Comparison of ENCODE assay signal across 24 mouse cellular contexts in genomic region chr2:62319489-62319888, GRCm38 (mm10).
A peak's percentile ranks its signal among the peaks of the same experiment; 100 is the strongest.
DNase-seq lines count a peak whose midpoint lies in the region; ATAC-seq and TF ChIP-seq lines count a peak whose summit lies in the region.
"Had no signal": no experiment of that assay in that cellular context is flagged by ENCODE, and none has a peak within 500 bp of the region (broad histone marks: within the 10 kb centered on the region; RNA-seq: fewer than 3 reads in every experiment).

No protein-coding gene starts in this region.

- H3K36me3 ChIP-seq in liver, embryonic 11.5 days (ENCODE audit: control insufficient read depth, insufficient read depth, low read length), result no peaks in the 10 kb centered on the region
- no peaks in the 10 kb centered on the region for H3K36me3 ChIP-seq in liver, postnatal 0 days (replicated peaks; ENCODE audit: insufficient read depth, low read length)
- H3K36me3 ChIP-seq in lung, postnatal 0 days (ENCODE audit: insufficient read depth, low read length), result no peaks in the 10 kb centered on the region
- no peaks in the 10 kb centered on the region for H3K36me3 ChIP-seq in liver, embryonic 13.5 days
- H3K36me3 ChIP-seq: embryonic facial prominence, embryonic 10.5 days; embryonic facial prominence, embryonic 12.5 days; forebrain, embryonic 15.5 days; G1E had no signal

- H3K9ac ChIP-seq in liver, embryonic 11.5 days (ENCODE audit: low read depth, low read length), result no peak overlapping the region
- H3K9ac ChIP-seq in liver, postnatal 0 days (replicated peaks), result no peak overlapping the region
- no peak overlapping the region for H3K9ac ChIP-seq in lung, postnatal 0 days (replicated peaks; ENCODE audit: low read depth)
- H3K9ac ChIP-seq in liver, embryonic 13.5 days, result no peak overlapping the region
- H3K9ac ChIP-seq: embryonic facial prominence, embryonic 12.5 days; forebrain, embryonic 13.5 days; forebrain, embryonic 15.5 days had no signal

- no peak for DNase-seq in liver, embryonic 11.5 days (ENCODE audit: low spot score)
- no peak for DNase-seq in liver, postnatal 0 days
- peak; percentile 5 for DNase-seq in lung, postnatal 0 days (ENCODE audit: low spot score)
- DNase-seq in lung, postnatal 10 days, result no peak
- DNase-seq in liver, embryonic 13.5 days, result no peak
- DNase-seq in heart, postnatal 25 days (ENCODE audit: low spot score), result no peak
- DNase-seq in ovary, adult 18-20 months (ENCODE audit: low spot score), result no peak
- DNase-seq: adrenal gland, adult 2 months; adrenal gland, postnatal 10 days; adrenal gland, postnatal 25 days; B cell, adult 2 months; cerebellum, adult 11-12 months; cerebellum, adult 2 months; cerebellum, adult 9-10 months; cerebellum, postnatal 10 days; cerebellum, postnatal 25 days had no signal

- peak; percentile 71 for ATAC-seq in liver, embryonic 11.5 days (replicated peaks; ENCODE audit: low FRiP score)
- ATAC-seq in liver, postnatal 0 days, result no peak
- ATAC-seq in lung, postnatal 0 days, result no peak
- ATAC-seq in liver, embryonic 13.5 days (ENCODE audit: low read depth), result peak; percentile 73
- 0 out of 2 replicates have a peak, but pooled peaks have one; percentile 37 for ATAC-seq in megakaryocyte progenitor cell, adult 5-6 weeks (replicated peaks; ENCODE audit: poor library complexity)
- ATAC-seq: CD4-positive, CD25-positive, alpha-beta regulatory T cell, adult 4 months; forebrain, embryonic 13.5 days; forebrain, embryonic 15.5 days had no signal

- no peak for TF ChIP-seq EP300 in liver, postnatal 0 days (IDR thresholded peaks at IDR 0.05; ENCODE audit: low read depth)
- TF ChIP-seq EP300 in lung, postnatal 0 days (IDR thresholded peaks at IDR 0.05), result no peak

- TF ChIP-seq CTCF in liver, postnatal 0 days (IDR thresholded peaks at IDR 0.05; ENCODE audit: low read depth), result no peak
- no peak for TF ChIP-seq CTCF in lung, postnatal 0 days (IDR thresholded peaks at IDR 0.05)

- H3K4me1 ChIP-seq in liver, embryonic 11.5 days (replicated peaks; ENCODE audit: control insufficient read depth, insufficient read depth, low read length), result no peaks in the 10 kb centered on the region
- H3K4me1 ChIP-seq in liver, postnatal 0 days (ENCODE audit: insufficient read depth), result no peaks in the 10 kb centered on the region
- no peaks in the 10 kb centered on the region for H3K4me1 ChIP-seq in lung, postnatal 0 days (ENCODE audit: insufficient read depth, low read depth, low read length)
- H3K4me1 ChIP-seq in liver, embryonic 13.5 days (replicated peaks), result no peaks in the 10 kb centered on the region
- H3K4me1 ChIP-seq: embryonic facial prominence, embryonic 10.5 days; embryonic facial prominence, embryonic 12.5 days; forebrain, embryonic 13.5 days; forebrain, embryonic 15.5 days had no signal

- H3K27ac ChIP-seq in liver, embryonic 11.5 days (ENCODE audit: low read depth, low read length), result no peak overlapping the region
- H3K27ac ChIP-seq in liver, postnatal 0 days (ENCODE audit: low read depth), result no peak overlapping the region
- no peak overlapping the region for H3K27ac ChIP-seq in lung, postnatal 0 days (ENCODE audit: low read length)
- no peak overlapping the region for H3K27ac ChIP-seq in liver, embryonic 13.5 days
- H3K27ac ChIP-seq: embryonic facial prominence, embryonic 10.5 days; embryonic facial prominence, embryonic 12.5 days; forebrain, embryonic 13.5 days; forebrain, embryonic 15.5 days had no signal

- no peak overlapping the region for H3K4me2 ChIP-seq in liver, embryonic 11.5 days
- no peak overlapping the region for H3K4me2 ChIP-seq in liver, postnatal 0 days (ENCODE audit: low read depth, low read length)
- no peak overlapping the region for H3K4me2 ChIP-seq in lung, postnatal 0 days (replicated peaks; ENCODE audit: low read depth, low read length)
- no peak overlapping the region for H3K4me2 ChIP-seq in liver, embryonic 13.5 days
- H3K4me2 ChIP-seq: embryonic facial prominence, embryonic 12.5 days; forebrain, embryonic 13.5 days; forebrain, embryonic 15.5 days had no signal

- H3K9me3 ChIP-seq in liver, embryonic 11.5 days (ENCODE audit: control insufficient read depth, low read length), result no peaks in the 10 kb centered on the region
- no peaks in the 10 kb centered on the region for H3K9me3 ChIP-seq in liver, postnatal 0 days (ENCODE audit: low read length)
- H3K9me3 ChIP-seq in lung, postnatal 0 days (ENCODE audit: low read length), result no peaks in the 10 kb centered on the region
- H3K9me3 ChIP-seq in liver, embryonic 13.5 days (replicated peaks), result no peaks in the 10 kb centered on the region
- H3K9me3 ChIP-seq: embryonic facial prominence, embryonic 10.5 days; embryonic facial prominence, embryonic 12.5 days; forebrain, embryonic 13.5 days; forebrain, embryonic 15.5 days; G1E had no signal

- WGBS in liver, embryonic 11.5 days, result 46% methylated on average over 3 of the region's 3 CpGs
- 60% methylated on average over 3 of the region's 3 CpGs for WGBS in liver, postnatal 0 days (ENCODE audit: insufficient replicate concordance)
- 47% methylated on average over 3 of the region's 3 CpGs for WGBS in lung, postnatal 0 days
- WGBS in liver, embryonic 13.5 days (ENCODE audit: insufficient replicate concordance), result 31% methylated on average over 3 of the region's 3 CpGs

- H3K4me3 ChIP-seq in liver, embryonic 11.5 days (ENCODE audit: low read depth, low read length), result no peak overlapping the region
- H3K4me3 ChIP-seq in liver, postnatal 0 days (ENCODE audit: low read depth, low read length), result no peak overlapping the region
- H3K4me3 ChIP-seq in lung, postnatal 0 days (ENCODE audit: low read depth, low read length), result no peak overlapping the region
- no peak overlapping the region for H3K4me3 ChIP-seq in liver, embryonic 13.5 days (replicated peaks)
- H3K4me3 ChIP-seq: embryonic facial prominence, embryonic 10.5 days; embryonic facial prominence, embryonic 12.5 days; forebrain, embryonic 13.5 days; forebrain, embryonic 15.5 days had no signal

- H3K27me3 ChIP-seq in liver, embryonic 11.5 days (replicated peaks; ENCODE audit: control insufficient read depth, insufficient read depth, low read length), result no peaks in the 10 kb centered on the region
- no peaks in the 10 kb centered on the region for H3K27me3 ChIP-seq in liver, postnatal 0 days (ENCODE audit: insufficient read depth, low read length)
- no peaks in the 10 kb centered on the region for H3K27me3 ChIP-seq in lung, postnatal 0 days (replicated peaks; ENCODE audit: insufficient read depth, low read length)
- H3K27me3 ChIP-seq in liver, embryonic 13.5 days, result no peaks in the 10 kb centered on the region
- H3K27me3 ChIP-seq: CH12.LX; embryonic facial prominence, embryonic 12.5 days; forebrain, embryonic 13.5 days; forebrain, embryonic 15.5 days had no signal

- intact Hi-C loops in heart, postnatal 25 days (cut with DNase I), result no loop called here

Comparison
In these comparisons a context has a peak if more than half of its experiments do, and no peak if none do; other contexts are left out.
1. ATAC-seq: peak in liver, embryonic 11.5 days (single experiment), liver, embryonic 13.5 days (single experiment) and megakaryocyte progenitor cell, adult 5-6 weeks (single experiment); none in liver, postnatal 0 days (single experiment) and lung, postnatal 0 days (single experiment).